Mouse (Mus musculus) neural tube, embryonic 10.5 days (tissue): Measurements from ENCODE around the gene Prol1.
"Not testable (repeated sequence)": the region's sequence is repeated elsewhere in the genome, so short reads cannot be mapped to it uniquely, and the experiment has no call there.

ENCODE experiments used
- DNase-seq: peaks from one replicate; pipeline ENCODE4 v3.0.0-alpha.2; 2017; ENCODE audit warnings: low spot score; ENCODE audit errors: extremely low spot score

Gene Prol1

GRCm38 (mm10) chr5:88317012-88317411, at the start of gene Prol1:
Gene Prol1 (plus strand): TSS chr5:88317312.
- DNase-seq: no peak

- no peak for DNase-seq
Observed at GRCm38 (mm10) chr5:88268619-88269018, 48.5 kb upstream of the Prol1 start, which contains the start of gene Gm7714. Gene Gm7714 (plus strand): TSS chr5:88268919.

GRCm38 (mm10) chr5:88311307-88311706, 5.8 kb upstream of the Prol1 start:
- not testable (repeated sequence) for DNase-seq

GRCm38 (mm10) chr5:88348533-88348932, 31.4 kb downstream of the Prol1 start:
- not testable (repeated sequence) for DNase-seq

GRCm38 (mm10) chr5:88364768-88365167, 47.7 kb downstream of the Prol1 start:
- DNase-seq: peak; percentile 24

- DNase-seq: no peak
Observed at GRCm38 (mm10) chr5:88366886-88367285, 49.8 kb downstream of the Prol1 start.

GRCm38 (mm10) chr5:88370578-88371232, 53.6 kb downstream of the Prol1 start:
- DNase-seq: no peak

GRCm38 (mm10) chr5:88372563-88372962, 55.5 kb downstream of the Prol1 start:
- DNase-seq: no peak

GRCm38 (mm10) chr5:88375808-88376207, 58.7 kb downstream of the Prol1 start, which contains the start of gene Amtn:
Gene Amtn (plus strand): TSS chr5:88376108.
- no peak for DNase-seq
